Mouse (Mus musculus): ENCODE measurements at regions not wholly inside any gene's neighbourhood (a gene's known extent, or its start where the extent isn't known, plus 50 kb on each side); places are given as distances from the start of the nearest gene placed in this dataset.

- no peak for TF ChIP-seq CTCF (IDR thresholded peaks at IDR 0.05; ENCODE audit: low read depth, low read length)
- TF ChIP-seq POLR2A (IDR thresholded peaks at IDR 0.05; ENCODE audit: insufficient read depth, low read length) = no peak
- TF ChIP-seq EP300 (IDR thresholded peaks at IDR 0.05; ENCODE audit: insufficient read depth, low read depth, low read length) = no peak
Observed at GRCm38 (mm10) chr3:58300213-58300612, 114.3 kb upstream of the Tsc22d2 start.

Data from ES-Bruce4 (cell line).